Mouse (Mus musculus) embryonic facial prominence, embryonic 10.5 days (tissue): ENCODE measurements around the gene Rrp36. TPM values are rescaled to one million over a fixed set of nuclear protein-coding genes. Genes with fewer than 3 reads are reported as not detected.

ENCODE experiments used
- DNase-seq: peaks from one replicate; pipeline ENCODE4 v3.0.0-alpha.2; 2017; ENCODE audit warnings: low spot score
- H3K27ac ChIP-seq: fragments of 300-500 bp; sonication (generic); replicated peaks from 2 replicates; pipeline ENCODE4 v1.5.1; 2016; ENCODE audit warnings: mild to moderate bottlenecking
- H3K27me3 ChIP-seq: fragments of 300-500 bp; sonication (generic); replicated peaks from 2 replicates; pipeline ENCODE4 v1.6.1; 2016; ENCODE audit warnings: low read depth, mild to moderate bottlenecking; ENCODE audit not compliant: poor library complexity, severe bottlenecking
- H3K36me3 ChIP-seq: fragments of 300-500 bp; sonication (generic); replicated peaks from 2 replicates; pipeline ENCODE4 v1.6.1; 2016; ENCODE audit warnings: mild to moderate bottlenecking, moderate library complexity
- H3K4me1 ChIP-seq: fragments of 300-500 bp; sonication (generic); 2 replicates; pipeline ENCODE4 v1.6.1; 2016
- H3K4me3 ChIP-seq: fragments of 300-500 bp; sonication (generic); 2 replicates; pipeline ENCODE4 v1.5.1; 2016; ENCODE audit warnings: mild to moderate bottlenecking, moderate library complexity
- H3K9me3 ChIP-seq: fragments of 300-500 bp; sonication (generic); 2 replicates; pipeline ENCODE4 v1.6.1; 2016; ENCODE audit warnings: mild to moderate bottlenecking
- WGBS: fragments of 180-500 bp; shearing (Covaris S2); methylation state at CpG from one replicate; pipeline ENCODE4 v1.1.7; 2016; 5-methylcytosine and 5-hydroxymethylcytosine counted together
- polyA plus RNA-seq: library from polyadenylated mRNA; unstranded; fragments of >200 nt; fragmentation: Nextera tagmentation; extraction: Ambion mirVana; gene quantifications from 2 replicates; pipeline ENCODE4 v1.2.1, GENCODE M21; 2016

Rrp36 gene
- 61.4 and 68.9 TPM in 2 replicates for polyA plus RNA-seq

- peak; percentile 93 for DNase-seq
- 1% methylated on average over 43 of the region's 43 CpGs for WGBS
- H3K4me3 ChIP-seq, result peak within 1 kb of the TSS; percentile 91
- H3K9me3 ChIP-seq, result peaks cover 5% of the 10 kb centered on the region; the same call in 1 of the 2 replicates
- H3K27me3 ChIP-seq, result no peaks in the 10 kb centered on the region
- H3K4me1 ChIP-seq, result peaks cover 39% of the 10 kb centered on the region
- peaks cover 81% of the 10 kb centered on the region for H3K36me3 ChIP-seq
- H3K27ac ChIP-seq, result peak within 1 kb of the TSS; percentile 89
Observed at GRCm38 (mm10) chr17:46673850-46674529, at the start of gene Rrp36. Rrp36 (minus strand) TSS chr17:46674352.

- DNase-seq, result no peak
- Histone ChIP-seq H3K36me3 (peaks cover 82% of the 10 kb centered on the region), H3K9me3 (no peaks in the 10 kb centered on the region), H3K4me1 (peaks cover 6% of the 10 kb centered on the region), H3K4me3 (no peak overlapping the region), H3K27ac (no peak overlapping the region), H3K27me3 (no peaks in the 10 kb centered on the region)
- 93% methylated on average over 7 of the region's 7 CpGs for WGBS
Observed at GRCm38 (mm10) chr17:46721077-46721476, 46.9 kb upstream of the Rrp36 start.

GRCm38 (mm10) chr17:46714756-46715481 lies 40.8 kb upstream of the Rrp36 start:
- H3K27ac ChIP-seq, result no peak overlapping the region
- H3K36me3 ChIP-seq, result peaks cover 55% of the 10 kb centered on the region
- H3K27me3 ChIP-seq, result no peaks in the 10 kb centered on the region
- 94% methylated on average over 11 of the region's 11 CpGs for WGBS
- no peak for DNase-seq
- no peak overlapping the region; the same call in 1 of the 2 replicates for H3K4me3 ChIP-seq
- H3K4me1 ChIP-seq, result peaks cover 21% of the 10 kb centered on the region
- H3K9me3 ChIP-seq, result no peaks in the 10 kb centered on the region

GRCm38 (mm10) chr17:46713849-46714248 lies 39.7 kb upstream of the Rrp36 start:
- WGBS, result 92% methylated on average over 9 of the region's 9 CpGs
- Histone ChIP-seq H3K9me3 (no peaks in the 10 kb centered on the region), H3K27ac (no peak overlapping the region), H3K36me3 (peaks cover 52% of the 10 kb centered on the region), H3K4me3 (no peak overlapping the region), H3K27me3 (no peaks in the 10 kb centered on the region), H3K4me1 (peaks cover 21% of the 10 kb centered on the region)
- no peak for DNase-seq

GRCm38 (mm10) chr17:46712442-46712841 lies 38.3 kb upstream of the Rrp36 start:
- Histone ChIP-seq H3K36me3 (peaks cover 45% of the 10 kb centered on the region), H3K4me3 (peak overlapping the region; percentile 100), H3K4me1 (peaks cover 21% of the 10 kb centered on the region), H3K27me3 (no peaks in the 10 kb centered on the region), H3K9me3 (no peaks in the 10 kb centered on the region), H3K27ac (peak overlapping the region; percentile 88; the same call in 1 of the 2 replicates)
- DNase-seq, result no peak
- WGBS, result 79% methylated on average over 7 of the region's 7 CpGs

- DNase-seq, result peak; percentile 17
- Histone ChIP-seq H3K27me3 (no peaks in the 10 kb centered on the region), H3K9me3 (no peaks in the 10 kb centered on the region), H3K4me3 (peak overlapping the region; percentile 100), H3K36me3 (peaks cover 38% of the 10 kb centered on the region), H3K27ac (peak overlapping the region; percentile 88), H3K4me1 (peaks cover 22% of the 10 kb centered on the region)
- under 1% methylated on average over 76 of the region's 76 CpGs for WGBS
Observed at GRCm38 (mm10) chr17:46711612-46712271, 37.6 kb upstream of the Rrp36 start.

GRCm38 (mm10) chr17:46710959-46711597 lies 36.9 kb upstream of the Rrp36 start, which contains the start of gene Pex6:
Pex6 (plus strand) TSS chr17:46711463.
- Histone ChIP-seq H3K27ac (peak within 1 kb of the TSS; percentile 88), H3K36me3 (peaks cover 31% of the 10 kb centered on the region), H3K9me3 (no peaks in the 10 kb centered on the region), H3K27me3 (no peaks in the 10 kb centered on the region), H3K4me1 (peaks cover 26% of the 10 kb centered on the region), H3K4me3 (peak within 1 kb of the TSS; percentile 100)
- whole genome bisulfite sequencing, result 8% methylated on average over 36 of the region's 36 CpGs
- DNase-seq, result peak; percentile 95

GRCm38 (mm10) chr17:46706375-46707089 lies 32.4 kb upstream of the Rrp36 start:
- DNase-seq, result no peak
- H3K27me3 ChIP-seq, result no peaks in the 10 kb centered on the region
- 93% methylated on average over 14 of the region's 14 CpGs for WGBS
- peaks cover 46% of the 10 kb centered on the region for H3K4me1 ChIP-seq
- no peak overlapping the region for H3K27ac ChIP-seq
- no peaks in the 10 kb centered on the region for H3K9me3 ChIP-seq
- peaks cover 8% of the 10 kb centered on the region for H3K36me3 ChIP-seq
- H3K4me3 ChIP-seq, result peak overlapping the region; percentile 32

GRCm38 (mm10) chr17:46704887-46705835 lies 31.0 kb upstream of the Rrp36 start, which contains the start of gene Ppp2r5d:
Ppp2r5d (minus strand) TSS chr17:46705111.
- WGBS, result 1% methylated on average over 48 of the region's 48 CpGs

GRCm38 (mm10) chr17:46703971-46704886 lies 30.1 kb upstream of the Rrp36 start:
- H3K27ac ChIP-seq, result peak overlapping the region; percentile 94
- H3K9me3 ChIP-seq, result no peaks in the 10 kb centered on the region
- H3K36me3 ChIP-seq, result peaks cover 31% of the 10 kb centered on the region
- peak overlapping the region; percentile 94 for H3K4me3 ChIP-seq
- H3K4me1 ChIP-seq, result peaks cover 45% of the 10 kb centered on the region
- H3K27me3 ChIP-seq, result no peaks in the 10 kb centered on the region
- DNase-seq, result no peak
- 5% methylated on average over 41 of the region's 41 CpGs for WGBS

More at GRCm38 (mm10) chr17:46704887-46705835, 31.0 kb upstream of the Rrp36 start, which contains the start of gene Ppp2r5d:
- peak; percentile 97 for DNase-seq
- Histone ChIP-seq H3K4me3 (peak within 1 kb of the TSS; percentile 94), H3K9me3 (no peaks in the 10 kb centered on the region), H3K4me1 (peaks cover 45% of the 10 kb centered on the region), H3K27me3 (no peaks in the 10 kb centered on the region), H3K27ac (peak within 1 kb of the TSS; percentile 94), H3K36me3 (peaks cover 22% of the 10 kb centered on the region)
